20 mouse cellular contexts compared by ENCODE assay signal in genomic region chr5:92893284-92893683, GRCm38 (mm10).
A peak's percentile ranks its signal among the peaks of the same experiment; 100 is the strongest.
DNase-seq lines count a peak whose midpoint lies in the region; ATAC-seq and TF ChIP-seq lines count a peak whose summit lies in the region.
"Had no signal": no experiment of that assay in that cellular context is flagged by ENCODE, and none has a peak within 500 bp of the region (broad histone marks: within the 10 kb centered on the region; RNA-seq: fewer than 3 reads in every experiment).

No protein-coding gene starts in this region.

- no peak overlapping the region for H3K9ac ChIP-seq in forebrain, postnatal 0 days
- no peak overlapping the region for H3K9ac ChIP-seq in kidney, embryonic 15.5 days
- no peak overlapping the region; the same call in 1 of the 2 replicates for H3K9ac ChIP-seq in neural tube, embryonic 11.5 days (ENCODE audit: low read length)
- H3K9ac ChIP-seq: embryonic facial prominence, embryonic 15.5 days; hindbrain, embryonic 15.5 days; neural tube, embryonic 12.5 days had no signal

- peaks cover 7% of the 10 kb centered on the region; the same call in 1 of the 2 replicates for H3K36me3 ChIP-seq in forebrain, embryonic 10.5 days (replicated peaks)
- H3K36me3 ChIP-seq in forebrain, postnatal 0 days (ENCODE audit: insufficient read depth): no peaks in the 10 kb centered on the region
- H3K36me3 ChIP-seq in kidney, embryonic 15.5 days: no peaks in the 10 kb centered on the region
- H3K36me3 ChIP-seq in neural tube, embryonic 11.5 days (ENCODE audit: control insufficient read depth, insufficient read depth, low read length): no peaks in the 10 kb centered on the region
- H3K36me3 ChIP-seq: embryonic facial prominence, embryonic 15.5 days; hindbrain, embryonic 15.5 days; neural tube, embryonic 12.5 days had no signal

- H3K27ac ChIP-seq in forebrain, embryonic 10.5 days: peak overlapping the region; percentile 83
- H3K27ac ChIP-seq in forebrain, postnatal 0 days (ENCODE audit: low read depth, low read length): no peak overlapping the region
- H3K27ac ChIP-seq in kidney, embryonic 15.5 days: 0 out of 2 replicates have a peak overlapping the region, but pooled peaks have one; percentile 37
- 0 out of 2 replicates have a peak overlapping the region, but pooled peaks have one; percentile 34 for H3K27ac ChIP-seq in neural tube, embryonic 11.5 days (ENCODE audit: low read depth, low read length)
- H3K27ac ChIP-seq: embryonic facial prominence, embryonic 15.5 days; heart, adult 2 months; hindbrain, embryonic 15.5 days; kidney, postnatal 0 days; neural tube, embryonic 12.5 days had no signal

- no peak overlapping the region for H3K4me2 ChIP-seq in forebrain, postnatal 0 days (ENCODE audit: low read depth)
- no peak overlapping the region for H3K4me2 ChIP-seq in kidney, embryonic 15.5 days
- H3K4me2 ChIP-seq in neural tube, embryonic 11.5 days (ENCODE audit: low read depth): no peak overlapping the region
- H3K4me2 ChIP-seq: embryonic facial prominence, embryonic 15.5 days; hindbrain, embryonic 15.5 days; neural tube, embryonic 12.5 days had no signal

- H3K4me3 ChIP-seq in forebrain, embryonic 10.5 days: peak overlapping the region; percentile 9; the same call in 1 of the 2 replicates
- no peak overlapping the region for H3K4me3 ChIP-seq in forebrain, postnatal 0 days (ENCODE audit: low read depth, low read length)
- no peak overlapping the region for H3K4me3 ChIP-seq in kidney, embryonic 15.5 days (replicated peaks)
- no peak overlapping the region for H3K4me3 ChIP-seq in neural tube, embryonic 11.5 days (ENCODE audit: low read depth, low read length)
- H3K4me3 ChIP-seq: embryonic facial prominence, embryonic 15.5 days; heart, adult 2 months; hindbrain, embryonic 15.5 days; neural tube, embryonic 12.5 days had no signal

- no peaks in the 10 kb centered on the region for H3K27me3 ChIP-seq in forebrain, embryonic 10.5 days (ENCODE audit: poor library complexity, severe bottlenecking)
- no peaks in the 10 kb centered on the region for H3K27me3 ChIP-seq in forebrain, postnatal 0 days (ENCODE audit: insufficient read depth, low read length)
- no peaks in the 10 kb centered on the region for H3K27me3 ChIP-seq in kidney, embryonic 15.5 days
- H3K27me3 ChIP-seq in neural tube, embryonic 11.5 days (ENCODE audit: control insufficient read depth, insufficient read depth, low read length): no peaks in the 10 kb centered on the region
- H3K27me3 ChIP-seq: embryonic facial prominence, embryonic 15.5 days; hindbrain, embryonic 15.5 days; neural tube, embryonic 12.5 days had no signal

- ATAC-seq in forebrain, postnatal 0 days: no peak
- no peak for ATAC-seq in kidney, embryonic 15.5 days (replicated peaks; ENCODE audit: low FRiP score)
- no peak for ATAC-seq in neural tube, embryonic 11.5 days (ENCODE audit: insufficient read depth, low FRiP score, low TSS enrichment)
- ATAC-seq: CD4-positive, CD25-positive, alpha-beta regulatory T cell, adult 4 months had no signal

- 17% methylated on average over 4 of the region's 4 CpGs for WGBS in forebrain, embryonic 10.5 days
- WGBS in forebrain, postnatal 0 days: 16% methylated on average over 4 of the region's 4 CpGs
- WGBS in kidney, embryonic 15.5 days: 32% methylated on average over 4 of the region's 4 CpGs
- WGBS in neural tube, embryonic 11.5 days: 28% methylated on average over 4 of the region's 4 CpGs

- H3K9me3 ChIP-seq in forebrain, embryonic 10.5 days: no peaks in the 10 kb centered on the region
- H3K9me3 ChIP-seq in forebrain, postnatal 0 days (ENCODE audit: low read length): no peaks in the 10 kb centered on the region
- H3K9me3 ChIP-seq in kidney, embryonic 15.5 days (replicated peaks): no peaks in the 10 kb centered on the region
- H3K9me3 ChIP-seq in neural tube, embryonic 11.5 days (ENCODE audit: control insufficient read depth, low read length): no peaks in the 10 kb centered on the region
- H3K9me3 ChIP-seq: embryonic facial prominence, embryonic 15.5 days; hindbrain, embryonic 15.5 days; neural tube, embryonic 12.5 days had no signal

- DNase-seq in forebrain, embryonic 10.5 days (ENCODE audit: extremely low spot score, low spot score): no peak
- DNase-seq in forebrain, postnatal 0 days: no peak
- DNase-seq in kidney, postnatal 4 days: no peak
- no peak for DNase-seq in neural tube, embryonic 11.5 days (ENCODE audit: low spot score)
- no peak for DNase-seq in neural tube, embryonic 10.5 days (ENCODE audit: extremely low spot score, low spot score)
- peak; percentile 67 for DNase-seq in yolk sac, embryonic 10.5 days (ENCODE audit: low spot score)
- DNase-seq in lung, postnatal 4 days: no peak
- DNase-seq: cerebellum, adult 9-11 months; gastrocnemius, postnatal 10 days; heart, adult 2 months; heart, postnatal 10 days; lung, postnatal 14 days; right cerebral cortex, postnatal 14 days; thymus, postnatal 4 days had no signal

- H3K4me1 ChIP-seq in forebrain, embryonic 10.5 days: peaks cover 68% of the 10 kb centered on the region
- H3K4me1 ChIP-seq in forebrain, postnatal 0 days (ENCODE audit: insufficient read depth): no peaks in the 10 kb centered on the region
- H3K4me1 ChIP-seq in kidney, embryonic 15.5 days: peaks cover 24% of the 10 kb centered on the region
- H3K4me1 ChIP-seq in neural tube, embryonic 11.5 days (ENCODE audit: control insufficient read depth, insufficient read depth, low read length): peaks cover 14% of the 10 kb centered on the region

- no peak for TF ChIP-seq CTCF in forebrain, postnatal 0 days (IDR thresholded peaks at IDR 0.05; ENCODE audit: low read depth)
